Comparison of ENCODE assay signal across 13 mouse cellular contexts in the genomic region with DNA sequence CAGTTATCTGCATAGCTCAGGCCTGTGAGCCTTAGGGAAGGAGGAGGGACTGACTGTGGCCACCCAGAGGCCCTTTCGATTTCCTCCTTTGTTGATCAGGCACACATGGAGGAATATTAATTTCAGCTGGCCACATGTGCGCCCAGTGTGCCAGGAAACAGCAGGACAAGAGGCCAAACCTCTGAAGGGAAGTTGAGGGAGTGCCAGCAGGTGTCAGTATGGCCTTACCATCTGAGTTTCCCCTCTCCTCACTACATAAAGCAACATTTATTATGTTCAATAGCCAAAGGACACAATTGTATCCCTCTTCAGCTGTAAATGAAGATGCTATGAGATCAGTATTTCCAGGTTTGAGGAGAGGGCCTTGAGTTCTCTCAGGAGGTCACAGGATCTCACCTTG. TPM values are rescaled to one million over a fixed set of nuclear protein-coding genes. Genes with fewer than 3 reads are reported as not detected.
DNase-seq lines count a peak whose midpoint lies in the region; ATAC-seq and TF ChIP-seq lines count a peak whose summit lies in the region.
"Had no signal": no experiment of that assay in that cellular context is flagged by ENCODE, and none has a peak within 500 bp of the region (broad histone marks: within the 10 kb centered on the region; RNA-seq: fewer than 3 reads in every experiment).

No protein-coding gene starts in this region.

- ATAC-seq in hindbrain, embryonic 14.5 days (ENCODE audit: low FRiP score): no peak
- no peak for ATAC-seq in hindbrain, embryonic 13.5 days (ENCODE audit: low FRiP score)
- no peak for ATAC-seq in lung, postnatal 0 days
- no peak for ATAC-seq in granulocyte monocyte progenitor cell, adult 5-6 weeks (replicated peaks; ENCODE audit: poor library complexity, severe bottlenecking)

- H3K27me3 ChIP-seq in hindbrain, embryonic 14.5 days (ENCODE audit: control insufficient read depth, insufficient read depth, low read length): no peaks in the 10 kb centered on the region
- no peaks in the 10 kb centered on the region for H3K27me3 ChIP-seq in hindbrain, embryonic 13.5 days
- no peaks in the 10 kb centered on the region for H3K27me3 ChIP-seq in lung, postnatal 0 days (replicated peaks; ENCODE audit: insufficient read depth, low read length)
- H3K27me3 ChIP-seq: liver, embryonic 13.5 days had no signal

- TF ChIP-seq CTCF in lung, postnatal 0 days (IDR thresholded peaks at IDR 0.05): peak; percentile 43

- no peak overlapping the region for H3K4me2 ChIP-seq in hindbrain, embryonic 14.5 days (replicated peaks)
- H3K4me2 ChIP-seq in hindbrain, embryonic 13.5 days: no peak overlapping the region
- H3K4me2 ChIP-seq in lung, postnatal 0 days (replicated peaks; ENCODE audit: low read depth, low read length): no peak overlapping the region
- H3K4me2 ChIP-seq: liver, embryonic 13.5 days had no signal

- H3K36me3 ChIP-seq in hindbrain, embryonic 14.5 days (replicated peaks; ENCODE audit: control insufficient read depth, insufficient read depth): no peaks in the 10 kb centered on the region
- no peaks in the 10 kb centered on the region for H3K36me3 ChIP-seq in hindbrain, embryonic 13.5 days
- H3K36me3 ChIP-seq in lung, postnatal 0 days (ENCODE audit: insufficient read depth, low read length): no peaks in the 10 kb centered on the region
- H3K36me3 ChIP-seq: G1E; hindbrain, embryonic 10.5 days; liver, embryonic 13.5 days had no signal

- no peaks in the 10 kb centered on the region for H3K9me3 ChIP-seq in hindbrain, embryonic 14.5 days (ENCODE audit: control insufficient read depth, low read length)
- no peaks in the 10 kb centered on the region for H3K9me3 ChIP-seq in hindbrain, embryonic 13.5 days
- H3K9me3 ChIP-seq in lung, postnatal 0 days (ENCODE audit: low read length): no peaks in the 10 kb centered on the region
- H3K9me3 ChIP-seq: hindbrain, embryonic 10.5 days; liver, embryonic 13.5 days had no signal

- H3K9ac ChIP-seq in hindbrain, embryonic 14.5 days: no peak overlapping the region
- H3K9ac ChIP-seq in hindbrain, embryonic 13.5 days: no peak overlapping the region
- no peak overlapping the region for H3K9ac ChIP-seq in lung, postnatal 0 days (replicated peaks; ENCODE audit: low read depth)
- H3K9ac ChIP-seq: liver, embryonic 13.5 days had no signal

- H3K4me3 ChIP-seq in hindbrain, embryonic 14.5 days (replicated peaks; ENCODE audit: low read length): no peak overlapping the region
- H3K4me3 ChIP-seq in hindbrain, embryonic 13.5 days: no peak overlapping the region
- no peak overlapping the region for H3K4me3 ChIP-seq in lung, postnatal 0 days (ENCODE audit: low read depth, low read length)
- H3K4me3 ChIP-seq: hindbrain, embryonic 10.5 days; liver, embryonic 13.5 days had no signal

- TF ChIP-seq EP300 in lung, postnatal 0 days (IDR thresholded peaks at IDR 0.05): no peak

- peak; percentile 13 to 58 for DNase-seq in adrenal gland, adult (ENCODE audit: inconsistent age in 2 of 2, low spot score in 1 of 2)
- no peak for DNase-seq in adrenal gland, adult 18-20 months (ENCODE audit: low spot score in 2 of 2)
- DNase-seq in hindbrain, embryonic 14.5 days (ENCODE audit: low spot score): peak; percentile 49
- DNase-seq in lung, postnatal 0 days (ENCODE audit: low spot score): no peak
- no peak for DNase-seq in lung, postnatal 10 days
- peak; percentile 24 for DNase-seq in kidney, postnatal 14 days
- DNase-seq: cerebellum, adult 9-11 months; liver, embryonic 13.5 days; thymus, adult 18-20 months had no signal

- WGBS in hindbrain, embryonic 14.5 days: 43% methylated on average over 2 of the region's 2 CpGs
- 57% methylated on average over 2 of the region's 2 CpGs for WGBS in hindbrain, embryonic 13.5 days
- 36% methylated on average over 2 of the region's 2 CpGs for WGBS in lung, postnatal 0 days

- 0 out of 2 replicates have a peak, but pooled peaks cover 2% of the 10 kb centered on the region for H3K4me1 ChIP-seq in hindbrain, embryonic 14.5 days (replicated peaks; ENCODE audit: control insufficient read depth, insufficient read depth, low read length)
- 0 out of 2 replicates have a peak, but pooled peaks cover 18% of the 10 kb centered on the region for H3K4me1 ChIP-seq in hindbrain, embryonic 13.5 days (replicated peaks)
- H3K4me1 ChIP-seq in lung, postnatal 0 days (ENCODE audit: insufficient read depth, low read depth, low read length): no peaks in the 10 kb centered on the region
- H3K4me1 ChIP-seq: hindbrain, embryonic 10.5 days; liver, embryonic 13.5 days had no signal

- no peak overlapping the region for H3K27ac ChIP-seq in hindbrain, embryonic 14.5 days
- H3K27ac ChIP-seq in hindbrain, embryonic 13.5 days: no peak overlapping the region
- H3K27ac ChIP-seq in lung, postnatal 0 days (ENCODE audit: low read length): no peak overlapping the region
- H3K27ac ChIP-seq: hindbrain, embryonic 10.5 days; liver, embryonic 13.5 days had no signal

RNA-seq across cellular contexts. Expression of gene Rbfox1, which starts 13.2 kb away (rescaled TPM):
- total RNA-seq in adrenal gland, adult 18-20 months (2021): 1 to 10 TPM in 1 of 2 experiments, under 1 TPM in 1; 0.96 to 1.5 TPM
- polyA plus RNA-seq in hindbrain, embryonic 14.5 days (2014; fragmentation: Nextera tagmentation; extraction: Ambion mirVana): 203 and 217 TPM in 2 replicates
- 148 and 188 TPM in 2 replicates for polyA plus RNA-seq in hindbrain, embryonic 13.5 days (2015; fragmentation: Nextera tagmentation; extraction: Ambion mirVana)
- 0.25 and 0.56 TPM in 2 replicates for polyA plus RNA-seq in lung, postnatal 0 days (2015; fragmentation: Nextera tagmentation; extraction: Ambion mirVana)
- total RNA-seq in granulocyte monocyte progenitor cell, adult 5-6 weeks (2014; fragmentation: Nextera tagmentation): not detected in 2 replicates
- total RNA-seq in granulocyte monocyte progenitor cell, adult 5-6 weeks (2017): not detected in 2 replicates
- total RNA-seq: G1E had no signal
- polyA plus RNA-seq: G1E had no signal

Comparison
In these comparisons a context has a peak if more than half of its experiments do, and no peak if none do; other contexts are left out.
1. DNase-seq: peak in adrenal gland, adult (2 of 2), hindbrain, embryonic 14.5 days (single experiment) and kidney, postnatal 14 days (single experiment); none in adrenal gland, adult 18-20 months (0 of 2), lung, postnatal 0 days (single experiment) and lung, postnatal 10 days (single experiment).
2. RNA of gene Rbfox1, which starts 13.2 kb away (polyA plus RNA-seq): 203 to 217 TPM in hindbrain, embryonic 14.5 days and 148 to 188 TPM in hindbrain, embryonic 13.5 days; 0.25 to 0.56 TPM in lung, postnatal 0 days; every median in the first group is over 10 times any median in the second.